Mouse (Mus musculus) adrenal gland, adult 2 months (tissue): ENCODE results near the gene Fam178b. TPM values are rescaled to one million over a fixed set of nuclear protein-coding genes. Genes with fewer than 3 reads are reported as not detected.

ENCODE experiments used
- DNase-seq: peaks from one replicate; pipeline ENCODE4 v3.0.0; 2021
- microRNA-seq, 2 experiments: library from miRNA; unstranded; fragments of <30 nt; microRNA quantifications; one replicate each; pipeline ENCODE4 v1.2.0; 2021
- polyA plus RNA-seq: library from polyadenylated mRNA; depleted of rRNA; stranded (reverse); fragments of >200 nt; gene quantifications from 2 replicates; pipeline ENCODE4 v1.2.3, GENCODE M21; 2012; rRNA removed
- total RNA-seq, 2 experiments: library from RNA; stranded (reverse); gene quantifications; 2 replicates each; pipeline ENCODE4 v1.2.3; 2021

Fam178b gene
- total and polyA plus RNA-seq, 3 experiments = 0.14 to 0.79 (median 0.52) TPM

DNA sequence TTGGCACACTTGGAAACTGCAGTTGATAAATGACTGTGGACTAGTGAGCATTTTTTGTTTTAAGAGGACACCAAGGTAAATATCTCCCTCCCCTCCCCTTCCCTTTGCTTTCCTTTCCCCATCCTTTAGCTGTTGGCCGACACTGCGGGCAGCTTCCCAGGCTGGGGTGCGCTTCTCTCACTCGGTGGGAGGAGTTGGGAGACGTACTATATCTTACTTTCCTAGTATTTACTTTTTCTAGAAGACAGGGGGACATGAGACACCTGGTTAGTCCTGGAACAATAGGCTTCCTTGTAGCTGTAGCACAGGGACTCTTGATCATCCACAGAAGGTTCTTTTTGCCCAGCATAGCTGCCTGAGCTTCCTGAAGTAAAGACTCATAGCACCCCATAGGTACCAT lies 158.9 kb downstream of the Fam178b start:
- no peak for DNase-seq

DNA sequence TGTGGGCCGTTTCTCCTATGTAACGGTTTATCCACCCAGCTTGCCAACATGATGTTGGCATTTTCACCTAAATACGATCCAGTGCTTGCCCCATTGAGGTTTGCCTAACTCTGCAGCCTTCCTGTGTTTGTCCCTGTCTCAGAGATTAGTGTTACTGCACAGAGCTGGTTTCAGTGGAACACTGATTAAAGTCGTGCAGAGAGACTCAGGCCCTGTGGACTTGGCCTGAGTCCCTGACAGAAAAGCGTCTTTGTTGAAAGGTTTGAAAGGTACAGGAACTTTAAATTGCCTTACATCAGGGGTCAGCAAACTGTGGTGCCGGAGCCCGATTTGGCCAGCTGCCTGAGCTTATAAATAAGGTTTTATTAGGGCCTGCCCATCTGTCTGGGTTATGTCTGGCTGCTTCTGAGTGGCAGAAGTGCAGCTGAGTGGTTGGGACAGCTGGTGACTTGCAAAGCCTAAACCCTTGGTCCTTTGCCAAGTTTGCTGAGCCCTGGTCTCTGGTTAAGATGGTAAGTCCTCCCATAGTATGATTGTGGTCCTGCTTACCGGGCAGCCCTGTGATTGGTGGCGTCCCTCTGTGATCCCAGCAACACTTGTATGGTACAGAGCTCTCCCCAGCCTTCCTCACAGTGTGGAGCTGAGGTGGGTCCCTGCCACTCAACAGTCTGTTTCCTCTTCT lies 159.5 kb downstream of the Fam178b start:
- no peak for DNase-seq

DNA sequence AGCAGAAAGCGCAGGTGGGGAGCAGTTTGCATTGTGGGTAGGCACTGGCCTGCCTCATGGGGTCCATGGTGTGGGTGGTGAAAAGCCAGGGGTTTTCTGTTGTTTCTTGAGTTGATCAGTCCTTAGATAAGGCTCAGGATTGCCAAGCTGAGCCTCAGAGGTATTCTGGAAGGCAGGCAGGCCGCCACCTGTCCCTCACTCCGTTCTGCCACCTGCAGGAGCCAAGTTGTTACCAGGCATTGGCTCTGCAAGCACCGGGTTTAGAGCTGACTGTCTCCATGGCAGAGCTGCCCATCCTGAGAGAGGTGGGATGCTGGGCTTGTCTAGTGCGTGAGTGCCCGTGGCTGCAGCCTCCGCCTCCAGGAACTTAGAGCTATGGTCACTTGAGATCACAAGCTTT lies 160.8 kb downstream of the Fam178b start:
- DNase-seq = no peak

DNA sequence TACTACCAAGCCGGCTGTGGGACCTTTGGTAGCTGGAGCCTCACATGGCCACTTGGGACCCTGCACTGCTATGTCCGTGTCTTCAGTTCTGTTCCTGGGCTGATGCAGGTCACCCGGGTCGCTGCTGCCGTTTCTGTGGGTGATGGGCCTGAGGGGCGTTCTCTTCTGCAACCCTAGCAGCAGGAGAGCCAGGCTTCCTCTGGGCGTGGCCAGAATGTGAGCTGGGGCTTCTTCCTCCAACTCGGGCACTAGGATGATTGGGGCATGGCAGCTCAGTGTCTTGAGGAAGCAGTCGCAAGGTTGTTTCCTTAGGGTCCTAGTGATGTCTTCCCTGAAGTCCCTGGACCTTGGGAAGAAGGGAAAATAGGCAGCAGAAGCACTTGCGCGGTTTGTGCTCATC lies 163.4 kb downstream of the Fam178b start:
- no peak for DNase-seq

DNA sequence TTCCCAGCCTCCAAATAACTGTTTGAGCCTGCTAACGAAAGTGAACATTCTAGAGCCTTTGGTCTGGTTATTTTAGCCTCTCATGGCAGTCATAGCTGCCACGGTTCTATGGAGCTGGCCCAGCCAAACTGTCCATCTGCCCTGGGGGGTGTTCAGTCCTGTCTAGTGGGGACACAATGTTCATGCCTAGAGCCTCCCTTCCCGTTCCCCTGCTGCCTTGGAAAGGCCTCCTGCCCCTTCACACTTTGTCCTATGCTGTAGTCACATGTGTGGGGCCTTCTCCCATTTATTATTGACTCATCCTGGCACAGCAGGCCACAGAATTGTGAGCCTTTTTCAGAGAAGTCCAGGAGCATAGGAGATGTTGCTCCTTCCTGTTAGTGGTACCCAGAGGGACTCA lies 164.7 kb downstream of the Fam178b start:
- DNase-seq = no peak

DNA sequence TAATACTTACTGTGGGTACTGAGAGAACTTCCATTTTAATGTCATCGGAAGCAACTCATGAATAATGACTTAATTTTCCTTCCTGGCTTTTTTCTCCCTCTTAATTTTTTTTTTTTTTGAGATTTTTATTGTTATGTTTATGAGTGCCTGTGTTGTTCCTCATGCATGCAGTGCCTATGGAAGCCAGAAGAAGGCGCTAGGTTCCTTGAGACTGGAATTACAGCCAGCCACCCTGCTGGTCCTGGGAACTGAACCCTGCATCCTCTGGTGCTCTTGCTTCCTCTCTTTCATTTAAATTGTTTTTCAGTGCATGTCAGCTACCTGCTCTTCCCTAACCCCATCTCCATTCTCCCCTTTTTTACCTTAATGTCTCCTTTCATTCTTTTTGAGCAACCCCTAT lies 169.3 kb downstream of the Fam178b start:
- no peak for DNase-seq

DNA sequence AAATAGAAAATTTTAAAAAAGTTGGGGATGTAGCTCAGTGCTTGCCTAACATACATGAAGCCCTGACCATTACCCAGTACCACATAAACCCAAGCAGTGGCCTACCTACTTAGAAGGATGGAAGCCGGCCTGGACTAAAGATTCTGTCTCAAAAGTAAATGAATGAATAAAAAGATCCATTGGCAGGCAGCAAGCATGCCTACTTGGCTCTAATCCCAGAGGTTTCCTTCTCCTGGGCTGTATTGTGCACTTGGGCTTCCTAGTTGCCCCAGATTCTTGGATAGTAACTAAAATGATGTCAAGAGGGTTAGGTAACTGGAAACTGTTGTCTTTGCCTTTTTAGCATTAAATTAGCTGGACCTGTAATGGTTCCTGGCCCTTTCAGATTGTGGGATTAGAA lies 169.7 kb downstream of the Fam178b start:
- DNase-seq = no peak

DNA sequence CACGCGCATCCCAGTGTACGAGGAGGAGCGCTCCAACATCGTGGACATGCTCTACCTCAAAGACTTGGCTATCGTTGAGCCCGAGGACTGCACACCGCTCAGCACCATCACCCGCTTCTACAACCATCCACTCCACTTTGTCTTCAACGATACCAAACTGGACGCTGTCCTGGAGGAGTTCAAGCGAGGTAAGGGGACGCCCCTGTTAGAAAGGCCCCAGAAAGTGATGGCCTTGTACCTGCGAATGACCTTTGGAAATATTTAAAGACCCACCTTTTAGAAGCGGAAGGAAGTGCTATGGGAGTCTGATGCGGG lies 170.1 kb downstream of the Fam178b start:
- DNase-seq = no peak

Small RNA genes lying within 50 kb of the gene (microRNA-seq; reads per million reads assigned to microRNA genes)
- gene Gm24133 = 0 reads per million in 2 experiments

Other genes starting within 250 kb of the Fam178b start
- 10 to 100 TPM; 50.5 to 54.5 TPM for gene Lman2l, start 237.9 kb downstream of the Fam178b start, total RNA-seq
- 13.7 and 15.0 TPM in 2 replicates for gene Lman2l, start 237.9 kb downstream of the Fam178b start, polyA plus RNA-seq
- gene Cnnm4, start 211.6 kb downstream of the Fam178b start, total RNA-seq = 1 to 10 TPM; 4.6 to 5.3 TPM
- 2.6 and 3.3 TPM in 2 replicates for gene Cnnm4, start 211.6 kb downstream of the Fam178b start, polyA plus RNA-seq
- gene Cnnm3, start 171.3 kb downstream of the Fam178b start, total RNA-seq = 10 to 100 TPM; 25.9 to 32.0 TPM
- 53.9 and 70.6 TPM in 2 replicates for gene Cnnm3, start 171.3 kb downstream of the Fam178b start, polyA plus RNA-seq
- 10 to 100 TPM in 1 of 2 experiments, 1 to 10 TPM in 1; 6.9 to 11.2 TPM for gene Ankrd23, start 146.3 kb downstream of the Fam178b start, total RNA-seq
- gene Ankrd23, start 146.3 kb downstream of the Fam178b start, polyA plus RNA-seq = 16.5 and 19.9 TPM in 2 replicates
- not detected for gene Gm42417, start 143.8 kb downstream of the Fam178b start, total RNA-seq
- gene Gm42417, start 143.8 kb downstream of the Fam178b start, polyA plus RNA-seq = not detected in 2 replicates
- 10 to 100 TPM; 11.1 to 14.5 TPM for gene Ankrd39, start 135.7 kb downstream of the Fam178b start, total RNA-seq
- 24.4 and 41.9 TPM in 2 replicates for gene Ankrd39, start 135.7 kb downstream of the Fam178b start, polyA plus RNA-seq
- gene Sema4c, start 124.8 kb downstream of the Fam178b start, total RNA-seq = 10 to 100 TPM; 13.0 to 25.3 TPM
- 22.5 and 24.0 TPM in 2 replicates for gene Sema4c, start 124.8 kb downstream of the Fam178b start, polyA plus RNA-seq
- gene Cox5b, start 8.3 kb upstream of the Fam178b start, total RNA-seq = 1,000 to 10,000 TPM in 1 of 2 experiments, 100 to 1,000 TPM in 1; 981 to 1,022 TPM
- 749 and 851 TPM in 2 replicates for gene Cox5b, start 8.3 kb upstream of the Fam178b start, polyA plus RNA-seq
- gene 4933424G06Rik, start 27.0 kb upstream of the Fam178b start, total RNA-seq = not detected
- gene 4933424G06Rik, start 27.0 kb upstream of the Fam178b start, polyA plus RNA-seq = not detected in 2 replicates
- 100 to 1,000 TPM; 132 to 140 TPM for gene Actr1b, start 31.2 kb upstream of the Fam178b start, total RNA-seq
- gene Actr1b, start 31.2 kb upstream of the Fam178b start, polyA plus RNA-seq = 144 and 156 TPM in 2 replicates
- under 1 TPM; 0.29 to 0.90 TPM for gene Zap70, start 78.6 kb upstream of the Fam178b start, total RNA-seq
- 2.1 and 3.3 TPM in 2 replicates for gene Zap70, start 78.6 kb upstream of the Fam178b start, polyA plus RNA-seq